In the genomic region with DNA sequence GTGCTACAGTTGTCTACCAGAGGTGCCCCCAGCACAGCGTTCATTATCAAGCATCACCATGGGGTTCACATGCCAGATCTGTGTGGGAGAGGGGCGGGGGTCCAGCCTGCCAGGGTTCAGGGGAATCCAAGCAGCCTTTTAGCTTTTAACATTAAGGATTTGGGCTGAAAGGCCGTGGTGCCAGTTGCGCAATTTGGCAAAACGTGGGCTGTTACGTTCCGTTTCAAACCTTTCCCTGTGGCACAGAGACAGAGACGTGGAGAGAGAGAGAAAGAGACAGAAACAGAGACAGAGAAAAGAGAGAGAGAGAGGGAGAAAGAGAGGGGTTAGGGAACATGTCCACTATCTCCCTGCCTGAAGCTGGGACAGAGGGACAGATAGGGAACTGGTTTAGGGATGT, we compare ENCODE assay signal across 25 mouse cellular contexts. TPM values are rescaled to one million over a fixed set of nuclear protein-coding genes. Genes with fewer than 3 reads are reported as not detected.
DNase-seq lines count a peak whose midpoint lies in the region; ATAC-seq and TF ChIP-seq lines count a peak whose summit lies in the region.
"Had no signal": no experiment of that assay in that cellular context is flagged by ENCODE, and none has a peak within 500 bp of the region (broad histone marks: within the 10 kb centered on the region; RNA-seq: fewer than 3 reads in every experiment).

No protein-coding gene starts in this region.

- DNase-seq in gastrocnemius, adult 2 months: no peak
- no peak for DNase-seq in gastrocnemius, postnatal 14 days
- DNase-seq in heart, postnatal 4 days: no peak
- no peak for DNase-seq in lung, postnatal 0 days (ENCODE audit: low spot score)
- DNase-seq: adrenal gland, postnatal 14 days; B cell, adult 2 months; cerebellum, adult 18-20 months; cerebellum, adult 9-11 months; cerebellum, postnatal 36 days; gastrocnemius, postnatal 25 days had no signal

- intact Hi-C loops in gastrocnemius, adult 2 months (cut with DNase I): no loop called here
- intact Hi-C loops in gastrocnemius, postnatal 14 days (cut with DNase I; ENCODE audit: low total_unique reads): no loop called here

- no peak overlapping the region for H3K4me2 ChIP-seq in heart, embryonic 16.5 days (ENCODE audit: low read depth, low read length)
- H3K4me2 ChIP-seq in limb, embryonic 13.5 days (replicated peaks): no peak overlapping the region
- no peak overlapping the region for H3K4me2 ChIP-seq in lung, postnatal 0 days (replicated peaks; ENCODE audit: low read depth, low read length)
- H3K4me2 ChIP-seq: embryonic facial prominence, embryonic 13.5 days; forebrain, embryonic 12.5 days; hindbrain, embryonic 13.5 days had no signal

- H3K27me3 ChIP-seq in heart, embryonic 16.5 days (ENCODE audit: control insufficient read depth, insufficient read depth, low read length): no peaks in the 10 kb centered on the region
- H3K27me3 ChIP-seq in limb, embryonic 13.5 days: no peaks in the 10 kb centered on the region
- no peaks in the 10 kb centered on the region for H3K27me3 ChIP-seq in lung, postnatal 0 days (replicated peaks; ENCODE audit: insufficient read depth, low read length)
- H3K27me3 ChIP-seq: forebrain, embryonic 12.5 days; hindbrain, embryonic 13.5 days had no signal

- H3K4me1 ChIP-seq in heart, embryonic 16.5 days (ENCODE audit: control insufficient read depth, insufficient read depth, low read length): peaks cover 36% of the 10 kb centered on the region
- H3K4me1 ChIP-seq in brown adipose tissue, adult 24 weeks (ENCODE audit: control insufficient read depth, insufficient read depth, insufficient read length, low read length): peaks cover 2% of the 10 kb centered on the region
- H3K4me1 ChIP-seq in limb, embryonic 13.5 days: peaks cover 69% of the 10 kb centered on the region
- H3K4me1 ChIP-seq in lung, postnatal 0 days (ENCODE audit: insufficient read depth, low read depth, low read length): no peaks in the 10 kb centered on the region
- H3K4me1 ChIP-seq: forebrain, embryonic 12.5 days; hindbrain, embryonic 13.5 days had no signal

- 85% methylated on average over 8 of the region's 8 CpGs for WGBS in heart, embryonic 16.5 days
- WGBS in limb, embryonic 13.5 days: 89% methylated on average over 8 of the region's 8 CpGs
- WGBS in lung, postnatal 0 days: 80% methylated on average over 8 of the region's 8 CpGs

- peak overlapping the region; percentile 41; the same call in 1 of the 2 replicates for H3K27ac ChIP-seq in gastrocnemius, adult 2 months
- H3K27ac ChIP-seq in heart, embryonic 16.5 days (ENCODE audit: low read length): 0 out of 2 replicates have a peak overlapping the region, but pooled peaks have one; percentile 26
- H3K27ac ChIP-seq in brown adipose tissue, adult 24 weeks (replicated peaks; ENCODE audit: low read depth, low read length): 0 out of 2 replicates have a peak overlapping the region, but pooled peaks have one; percentile 8
- H3K27ac ChIP-seq in limb, embryonic 13.5 days: peak overlapping the region; percentile 33; the same call in 1 of the 2 replicates
- no peak overlapping the region for H3K27ac ChIP-seq in lung, postnatal 0 days (ENCODE audit: low read length)
- H3K27ac ChIP-seq: embryonic facial prominence, embryonic 13.5 days; forebrain, embryonic 12.5 days; hindbrain, embryonic 13.5 days; hindbrain, postnatal 0 days had no signal

- TF ChIP-seq CTCF in gastrocnemius, adult 2 months (IDR thresholded peaks at IDR 0.05): no peak
- no peak for TF ChIP-seq CTCF in lung, postnatal 0 days (IDR thresholded peaks at IDR 0.05)

- H3K9ac ChIP-seq in heart, embryonic 16.5 days (ENCODE audit: low read length): no peak overlapping the region
- H3K9ac ChIP-seq in limb, embryonic 13.5 days: no peak overlapping the region
- no peak overlapping the region for H3K9ac ChIP-seq in lung, postnatal 0 days (replicated peaks; ENCODE audit: low read depth)
- H3K9ac ChIP-seq: embryonic facial prominence, embryonic 13.5 days; forebrain, embryonic 12.5 days; hindbrain, embryonic 13.5 days had no signal

- ATAC-seq in heart, embryonic 16.5 days (replicated peaks; ENCODE audit: extremely low read depth, insufficient read depth, low FRiP score): no peak
- ATAC-seq in limb, embryonic 13.5 days (ENCODE audit: low FRiP score, low read depth): no peak
- ATAC-seq in lung, postnatal 0 days: no peak
- ATAC-seq: forebrain, embryonic 16.5 days; hindbrain, postnatal 0 days had no signal

- H3K9me3 ChIP-seq in heart, embryonic 16.5 days (replicated peaks; ENCODE audit: control insufficient read depth, low read length): no peaks in the 10 kb centered on the region
- no peaks in the 10 kb centered on the region for H3K9me3 ChIP-seq in limb, embryonic 13.5 days
- no peaks in the 10 kb centered on the region for H3K9me3 ChIP-seq in lung, postnatal 0 days (ENCODE audit: low read length)
- H3K9me3 ChIP-seq: embryonic facial prominence, embryonic 13.5 days; forebrain, embryonic 12.5 days; hindbrain, embryonic 13.5 days had no signal

- no peak for TF ChIP-seq EP300 in lung, postnatal 0 days (IDR thresholded peaks at IDR 0.05)

- H3K4me3 ChIP-seq in gastrocnemius, adult 2 months: no peak overlapping the region
- no peak overlapping the region for H3K4me3 ChIP-seq in heart, embryonic 16.5 days (ENCODE audit: low read length)
- no peak overlapping the region for H3K4me3 ChIP-seq in brown adipose tissue, adult 24 weeks (ENCODE audit: insufficient read depth, low read depth, low read length)
- no peak overlapping the region for H3K4me3 ChIP-seq in limb, embryonic 13.5 days
- H3K4me3 ChIP-seq in lung, postnatal 0 days (ENCODE audit: low read depth, low read length): no peak overlapping the region
- H3K4me3 ChIP-seq: embryonic facial prominence, embryonic 13.5 days; forebrain, embryonic 12.5 days; hindbrain, embryonic 13.5 days had no signal

- H3K36me3 ChIP-seq in heart, embryonic 16.5 days (ENCODE audit: control insufficient read depth, insufficient read depth): peaks cover 19% of the 10 kb centered on the region
- H3K36me3 ChIP-seq in limb, embryonic 13.5 days: no peaks in the 10 kb centered on the region
- no peaks in the 10 kb centered on the region for H3K36me3 ChIP-seq in lung, postnatal 0 days (ENCODE audit: insufficient read depth, low read length)
- H3K36me3 ChIP-seq: embryonic facial prominence, embryonic 13.5 days; forebrain, embryonic 12.5 days; hindbrain, embryonic 13.5 days had no signal

RNA-seq across cellular contexts. Expression of gene Ldb3, which starts 26.8 kb away (rescaled TPM):
- 1,000 to 10,000 TPM; 1,886 to 2,548 TPM for total RNA-seq in gastrocnemius, adult 2 months (2021)
- total RNA-seq in gastrocnemius, postnatal 14 days (2021): 1,000 to 10,000 TPM; 1,741 to 1,856 TPM
- 356 and 369 TPM in 2 replicates for polyA plus RNA-seq in heart, embryonic 16.5 days (2015; fragmentation: Nextera tagmentation; extraction: Ambion mirVana)
- 100 to 1,000 TPM; 709 to 766 TPM for total RNA-seq in heart, postnatal 4 days (2021)
- 12.4 and 28.6 TPM in 2 replicates for polyA plus RNA-seq in brown adipose tissue, adult 24 weeks (2012; ENCODE audit: insufficient read depth, insufficient read length, missing spikeins)
- 8.8 and 9.8 TPM in 2 replicates for polyA plus RNA-seq in limb, embryonic 13.5 days (2015; fragmentation: Nextera tagmentation; extraction: Ambion mirVana)
- polyA plus RNA-seq in lung, postnatal 0 days (2015; fragmentation: Nextera tagmentation; extraction: Ambion mirVana): 2.6 and 3.3 TPM in 2 replicates
- total RNA-seq: granulocyte monocyte progenitor cell, adult 5-6 weeks; MEL had no signal

RNA-seq across cellular contexts. Expression of gene Opn4, which starts 38.3 kb away (rescaled TPM):
- not detected for total RNA-seq in gastrocnemius, adult 2 months (2021)
- not detected for total RNA-seq in gastrocnemius, postnatal 14 days (2021)
- polyA plus RNA-seq in heart, embryonic 16.5 days (2015; fragmentation: Nextera tagmentation; extraction: Ambion mirVana): 6.8 and 8.5 TPM in 2 replicates
- total RNA-seq in heart, postnatal 4 days (2021): 1 to 10 TPM; 2.9 to 4.8 TPM
- polyA plus RNA-seq in brown adipose tissue, adult 24 weeks (2012; ENCODE audit: insufficient read depth, insufficient read length, missing spikeins): not detected in 2 replicates
- 0.42 TPM in 1 of 2 replicates, not detected in the other for polyA plus RNA-seq in limb, embryonic 13.5 days (2015; fragmentation: Nextera tagmentation; extraction: Ambion mirVana)
- polyA plus RNA-seq in lung, postnatal 0 days (2015; fragmentation: Nextera tagmentation; extraction: Ambion mirVana): 0.12 and 0.15 TPM in 2 replicates
- total RNA-seq: adrenal gland, adult 18-20 months; adrenal gland, postnatal 14 days; gastrocnemius, postnatal 25 days; granulocyte monocyte progenitor cell, adult 5-6 weeks; hindbrain, postnatal 0 days; MEL had no signal
- polyA plus RNA-seq: embryonic facial prominence, embryonic 13.5 days; forebrain, embryonic 16.5 days; hindbrain, embryonic 13.5 days; intestine, embryonic 14.5 days had no signal

RNA-seq across cellular contexts. Expression of gene 9230112D13Rik, which starts 39.0 kb away (rescaled TPM):
- total RNA-seq in gastrocnemius, adult 2 months (2021): not detected
- not detected for total RNA-seq in gastrocnemius, postnatal 14 days (2021)
- not detected in 2 replicates for polyA plus RNA-seq in heart, embryonic 16.5 days (2015; fragmentation: Nextera tagmentation; extraction: Ambion mirVana)
- total RNA-seq in heart, postnatal 4 days (2021): not detected
- polyA plus RNA-seq in brown adipose tissue, adult 24 weeks (2012; ENCODE audit: insufficient read depth, insufficient read length, missing spikeins): not detected in 2 replicates
- polyA plus RNA-seq in limb, embryonic 13.5 days (2015; fragmentation: Nextera tagmentation; extraction: Ambion mirVana): not detected in 2 replicates
- polyA plus RNA-seq in lung, postnatal 0 days (2015; fragmentation: Nextera tagmentation; extraction: Ambion mirVana): not detected in 2 replicates
- total RNA-seq: adrenal gland, adult 18-20 months; adrenal gland, postnatal 14 days; gastrocnemius, postnatal 25 days; granulocyte monocyte progenitor cell, adult 5-6 weeks; heart, postnatal 25 days; hindbrain, postnatal 0 days; MEL had no signal
- polyA plus RNA-seq: embryonic facial prominence, embryonic 13.5 days; forebrain, embryonic 12.5 days; forebrain, embryonic 16.5 days; frontal cortex, adult 2 months; heart, embryonic 14.5 days; hindbrain, embryonic 13.5 days; hindbrain, postnatal 0 days; intestine, embryonic 14.5 days had no signal

RNA-seq across cellular contexts. Expression of gene Bmpr1a, which starts 58.5 kb away (rescaled TPM):
- 10 to 100 TPM; 49.4 to 54.1 TPM for total RNA-seq in gastrocnemius, adult 2 months (2021)
- total RNA-seq in gastrocnemius, postnatal 14 days (2021): 10 to 100 TPM; 65.3 to 69.9 TPM
- polyA plus RNA-seq in heart, embryonic 16.5 days (2015; fragmentation: Nextera tagmentation; extraction: Ambion mirVana): 27.8 and 36.4 TPM in 2 replicates
- 100 to 1,000 TPM; 107 to 115 TPM for total RNA-seq in heart, postnatal 4 days (2021)
- 20.5 and 21.8 TPM in 2 replicates for polyA plus RNA-seq in brown adipose tissue, adult 24 weeks (2012; ENCODE audit: insufficient read depth, insufficient read length, missing spikeins)
- 63.1 and 71.3 TPM in 2 replicates for polyA plus RNA-seq in limb, embryonic 13.5 days (2015; fragmentation: Nextera tagmentation; extraction: Ambion mirVana)
- 19.6 and 20.8 TPM in 2 replicates for polyA plus RNA-seq in lung, postnatal 0 days (2015; fragmentation: Nextera tagmentation; extraction: Ambion mirVana)

Comparison
In these comparisons a context has a peak if more than half of its experiments do, and no peak if none do; other contexts are left out.
1. RNA of gene Ldb3, which starts 26.8 kb away (polyA plus RNA-seq): 356 to 369 TPM in heart, embryonic 16.5 days; 12.4 to 28.6 TPM in brown adipose tissue, adult 24 weeks, 8.8 to 9.8 TPM in limb, embryonic 13.5 days and 2.6 to 3.3 TPM in lung, postnatal 0 days; every median in the first group is over 10 times any median in the second.